Mouse (Mus musculus) MEL (cell line): ENCODE measurements around the gene Pxylp1.

Source experiments
- BHLHE40 ChIP-seq: IDR thresholded peaks from 2 replicates; pipeline ENCODE4 v1.6.1; 2012; ENCODE audit warnings: low read depth, mild to moderate bottlenecking, inconsistent platforms, low read length, improper control_type of control experiment, borderline replicate concordance
- CTCF ChIP-seq, 3 experiments: IDR thresholded peaks in 2 of 3; conservative IDR thresholded peaks in 1 of 3; 2 replicates each; pipeline ENCODE4 v1.5.1; 2011 to 2012; ENCODE audit warnings: low read length in 3 of 3, low read depth in 2 of 3, mild to moderate bottlenecking in 2 of 3, improper control_type of control experiment in 1 of 3, inconsistent platforms in 1 of 3, mixed read lengths in 1 of 3, moderate library complexity in 1 of 3; ENCODE audit not compliant: control insufficient read depth in 1 of 3, insufficient read depth in 1 of 3, poor library complexity in 1 of 3, severe bottlenecking in 1 of 3
- EP300 ChIP-seq, 2 experiments: IDR thresholded peaks; 2 replicates each; pipeline ENCODE4 v1.6.1; 2011; ENCODE audit warnings: improper control_type of control experiment in 2 of 2, low read length in 2 of 2, low read depth in 1 of 2, mild to moderate bottlenecking in 1 of 2
- GATA1 ChIP-seq: IDR thresholded peaks from 2 replicates; pipeline ENCODE4 v1.6.1; 2011; ENCODE audit warnings: low read depth, low read length, improper control_type of control experiment
- MAZ ChIP-seq: IDR thresholded peaks from 2 replicates; pipeline ENCODE4 v1.6.1; 2012; ENCODE audit warnings: low read depth, mild to moderate bottlenecking, inconsistent platforms, low read length, improper control_type of control experiment
- MYC ChIP-seq: IDR thresholded peaks from 2 replicates; pipeline ENCODE4 v1.6.1; 2011; ENCODE audit warnings: low read depth, mild to moderate bottlenecking, low read length, improper control_type of control experiment, moderate library complexity
- POLR2A ChIP-seq, 2 experiments: IDR thresholded peaks; 2 replicates each; pipeline ENCODE4 v1.6.1; 2011 to 2012; ENCODE audit warnings: low read length in 2 of 2, mild to moderate bottlenecking in 2 of 2, control low read depth in 1 of 2, improper control_type of control experiment in 1 of 2, low read depth in 1 of 2, moderate library complexity in 1 of 2; ENCODE audit not compliant: control insufficient read depth in 1 of 2, insufficient read depth in 1 of 2, poor library complexity in 1 of 2
- POLR2AphosphoS2 ChIP-seq: IDR thresholded peaks from 2 replicates; pipeline ENCODE4 v1.6.1; 2011; ENCODE audit warnings: low read length, improper control_type of control experiment
- RCOR1 ChIP-seq: IDR thresholded peaks from 2 replicates; pipeline ENCODE4 v1.6.1; 2012; ENCODE audit warnings: low read depth, mild to moderate bottlenecking, inconsistent platforms, low read length, improper control_type of control experiment
- SMC3 ChIP-seq: IDR thresholded peaks from 2 replicates; pipeline ENCODE4 v1.6.1; 2011; ENCODE audit warnings: low read depth, low read length, improper control_type of control experiment
- TAL1 ChIP-seq: IDR thresholded peaks from 2 replicates; pipeline ENCODE4 v1.6.1; 2012; ENCODE audit warnings: mild to moderate bottlenecking, inconsistent platforms, low read length, moderate library complexity, mixed read lengths
- USF2 ChIP-seq, 2 experiments: IDR thresholded peaks; 2 replicates each; pipeline ENCODE4 v1.6.1; 2011 to 2012; ENCODE audit warnings: improper control_type of control experiment in 2 of 2, low read length in 2 of 2, borderline replicate concordance in 1 of 2, inconsistent platforms in 1 of 2, low read depth in 1 of 2, mild to moderate bottlenecking in 1 of 2; ENCODE audit not compliant: insufficient read depth in 1 of 2
- ZC3H11A ChIP-seq: IDR thresholded peaks from 2 replicates; pipeline ENCODE4 v1.6.1; 2012; ENCODE audit warnings: low read depth, mild to moderate bottlenecking, inconsistent platforms, low read length, improper control_type of control experiment
- ZKSCAN1 ChIP-seq: IDR thresholded peaks from 2 replicates; pipeline ENCODE4 v1.6.1; 2012; ENCODE audit warnings: low read depth, mild to moderate bottlenecking, inconsistent platforms, low read length, improper control_type of control experiment, moderate library complexity

DNA sequence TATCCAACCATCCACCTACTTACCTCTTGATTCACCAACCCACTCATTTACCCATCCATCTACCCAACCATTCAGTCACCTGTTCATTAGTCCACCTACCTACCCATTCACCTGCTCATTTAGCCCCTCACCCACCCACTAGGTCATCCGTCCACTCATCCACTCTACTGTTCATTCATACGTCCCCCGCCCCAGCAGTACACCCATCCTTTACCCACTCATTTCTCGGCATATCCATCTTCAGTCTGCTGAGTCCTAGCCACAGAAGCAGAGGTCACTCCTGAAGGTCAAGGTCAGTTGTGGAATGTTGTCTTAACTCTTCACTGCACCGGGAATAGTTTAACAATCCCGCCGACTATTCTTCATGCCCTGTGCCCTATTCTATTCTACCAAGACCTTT, 23.6 kb upstream of the Pxylp1 start:
- TF ChIP-seq CTCF (IDR thresholded peaks at IDR 0.05 in 2 of 3, conservative IDR thresholded peaks at IDR 0.05 in 1 of 3; ENCODE audit: control insufficient read depth in 1 of 3, insufficient read depth in 1 of 3, low read depth in 2 of 3, low read length in 3 of 3, poor library complexity in 1 of 3, severe bottlenecking in 1 of 3) (no peak), ZC3H11A (no peak), ZKSCAN1 (no peak), BHLHE40 (no peak), POLR2A (IDR thresholded peaks at IDR 0.05; ENCODE audit: control insufficient read depth in 1 of 2, insufficient read depth in 1 of 2, low read depth in 1 of 2, low read length in 2 of 2, poor library complexity in 1 of 2) (no peak), EP300 (IDR thresholded peaks at IDR 0.05; ENCODE audit: low read depth in 1 of 2, low read length in 2 of 2) (no peak), MYC (no peak), POLR2AphosphoS2 (no peak), TAL1 (no peak), GATA1 (no peak), USF2 (IDR thresholded peaks at IDR 0.05; ENCODE audit: borderline replicate concordance in 1 of 2, insufficient read depth in 1 of 2, low read depth in 1 of 2, low read length in 2 of 2) (no peak), MAZ (no peak), RCOR1 (no peak), SMC3 (no peak)
